Mouse (Mus musculus) forebrain, embryonic 16.5 days (tissue): ENCODE data around the gene Susd2. TPM values are rescaled to one million over a fixed set of nuclear protein-coding genes. Genes with fewer than 3 reads are reported as not detected.

ENCODE experiments used
- ATAC-seq: fragments of 200-750 bp; cut with Nextera tagmentation; 2 replicates; pipeline ENCODE4 v1.8.0; 2017; ENCODE audit warnings: mild to moderate bottlenecking, moderate library complexity
- H3K27ac ChIP-seq: fragments of 300-500 bp; sonication (generic); 2 replicates; pipeline ENCODE4 v1.5.1; 2014; ENCODE audit warnings: low read length, control low read depth
- H3K27me3 ChIP-seq: fragments of 300-500 bp; sonication (generic); replicated peaks from 2 replicates; pipeline ENCODE4 v1.6.1; 2014; ENCODE audit warnings: low read length; ENCODE audit not compliant: control insufficient read depth, insufficient read depth
- H3K36me3 ChIP-seq: fragments of 300-500 bp; sonication (generic); 2 replicates; pipeline ENCODE4 v1.6.1; 2014; ENCODE audit not compliant: control insufficient read depth, insufficient read depth
- H3K4me1 ChIP-seq: fragments of 300-500 bp; sonication (generic); replicated peaks from 2 replicates; pipeline ENCODE4 v1.6.1; 2014; ENCODE audit warnings: low read length; ENCODE audit not compliant: control insufficient read depth, insufficient read depth
- H3K4me2 ChIP-seq: fragments of 300-500 bp; sonication (generic); 2 replicates; pipeline ENCODE4 v1.6.1; 2014; ENCODE audit warnings: mild to moderate bottlenecking, low read length, control low read depth
- H3K4me3 ChIP-seq: fragments of 300-500 bp; sonication (generic); replicated peaks from 2 replicates; pipeline ENCODE4 v1.5.1; 2014; ENCODE audit warnings: mild to moderate bottlenecking, low read length, control low read depth
- H3K9ac ChIP-seq: fragments of 300-500 bp; sonication (generic); replicated peaks from 2 replicates; pipeline ENCODE4 v1.6.1; 2014; ENCODE audit warnings: low read depth, low read length, control low read depth
- H3K9me3 ChIP-seq: fragments of 300-500 bp; sonication (generic); 2 replicates; pipeline ENCODE4 v1.6.1; 2016; ENCODE audit warnings: low read length; ENCODE audit not compliant: control insufficient read depth
- WGBS: fragments of 180-500 bp; shearing (Covaris S2); extraction: QIAGEN DNeasy Blood & Tissue Kit; methylation state at CpG from one replicate; pipeline ENCODE4 v1.1.7; 2014; 5-methylcytosine and 5-hydroxymethylcytosine counted together
- polyA plus RNA-seq: library from polyadenylated mRNA; unstranded; fragments of >200 nt; fragmentation: Nextera tagmentation; extraction: Ambion mirVana; gene quantifications from 2 replicates; pipeline ENCODE4 v1.2.1, GENCODE M21; 2015

Gene Susd2
- polyA plus RNA-seq, 1 experiment from 2014 or later: 1.3 TPM

DNA sequence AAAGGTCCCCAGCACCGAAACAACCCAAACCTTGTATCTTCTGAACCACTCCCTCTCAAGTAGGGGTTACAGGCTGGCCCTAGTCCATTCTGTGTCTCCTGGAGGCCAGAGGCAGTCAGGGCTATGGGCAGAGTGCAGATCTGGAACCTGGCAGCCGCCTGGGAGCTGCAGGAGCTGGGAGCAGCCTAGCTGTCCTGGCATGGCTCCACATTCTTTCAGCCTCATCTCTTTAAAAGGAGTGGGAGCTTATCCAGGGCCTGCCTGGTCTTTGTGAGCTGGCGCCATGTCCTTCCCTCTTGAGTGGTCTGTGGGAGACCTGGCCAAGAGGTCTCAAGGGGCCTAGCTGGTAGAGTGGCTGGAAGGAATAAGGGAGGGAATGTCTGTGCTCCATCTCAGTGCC lies 3.6 kb upstream of the Susd2 start:
- H3K4me3 ChIP-seq: no peak overlapping the region
- peaks cover 9% of the 10 kb centered on the region for H3K36me3 ChIP-seq
- H3K27me3 ChIP-seq: no peaks in the 10 kb centered on the region
- peak; percentile 44 for ATAC-seq
- 64% methylated on average over 3 of the region's 3 CpGs for WGBS
- H3K27ac ChIP-seq: peak overlapping the region; percentile 35; the same call in 1 of the 2 replicates
- H3K9me3 ChIP-seq: no peaks in the 10 kb centered on the region
- H3K4me1 ChIP-seq: peaks cover 18% of the 10 kb centered on the region
- no peak overlapping the region for H3K9ac ChIP-seq
- H3K4me2 ChIP-seq: no peak overlapping the region

DNA sequence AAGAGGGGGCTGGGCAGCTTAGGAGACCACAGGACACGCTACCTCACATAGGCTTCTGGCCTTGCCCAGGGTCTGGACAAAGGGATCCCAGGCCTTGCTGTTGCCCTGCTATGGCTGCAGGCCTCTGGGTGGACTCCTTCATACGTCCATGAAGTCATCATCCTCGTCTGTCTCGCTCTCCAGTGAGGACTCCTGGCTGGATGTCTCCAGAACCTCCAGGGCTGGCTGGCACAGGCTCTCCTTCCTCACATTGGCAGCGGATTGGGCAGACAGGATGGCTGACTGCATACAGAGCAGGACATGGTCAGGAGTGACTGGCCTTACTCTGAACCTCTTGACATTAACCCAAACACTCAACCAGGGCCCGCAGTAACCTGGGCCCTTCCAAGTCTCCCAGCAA lies 2.6 kb upstream of the Susd2 start:
- Histone ChIP-seq H3K36me3 (peaks cover 7% of the 10 kb centered on the region), H3K27me3 (no peaks in the 10 kb centered on the region), H3K4me1 (peaks cover 18% of the 10 kb centered on the region), H3K4me3 (no peak overlapping the region), H3K9ac (no peak overlapping the region), H3K9me3 (no peaks in the 10 kb centered on the region), H3K27ac (no peak overlapping the region), H3K4me2 (no peak overlapping the region)
- WGBS: 89% methylated on average over 6 of the region's 6 CpGs
- no peak for ATAC-seq

DNA sequence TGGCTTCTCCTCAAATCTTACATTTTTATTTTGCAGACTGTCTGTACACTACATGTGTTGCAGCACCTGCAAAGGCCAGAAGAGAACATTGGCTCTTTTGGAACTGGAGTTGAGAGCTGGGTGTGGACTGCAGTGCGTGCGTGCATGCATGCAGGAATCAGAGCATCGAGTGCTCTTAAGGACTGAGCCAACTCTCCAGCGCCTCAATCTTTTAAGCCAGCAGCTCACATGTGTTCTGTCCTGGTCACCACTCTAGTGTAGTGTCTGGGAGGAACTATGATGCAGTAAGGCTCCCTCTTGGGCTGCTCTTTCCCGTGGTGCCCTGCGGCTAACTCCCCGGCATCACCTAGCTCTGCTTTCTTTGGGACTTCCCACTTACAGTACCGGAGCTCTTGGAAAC lies 1.8 kb upstream of the Susd2 start:
- H3K36me3 ChIP-seq: no peaks in the 10 kb centered on the region; the same call in none of the 2 replicates
- no peak overlapping the region for H3K27ac ChIP-seq
- WGBS: 91% methylated on average over 8 of the region's 8 CpGs

GRCm38 (mm10) chr10:75642891-75643290 lies 917 bp downstream of the Susd2 start:
- no peak overlapping the region for H3K4me3 ChIP-seq
- 88% methylated on average over 2 of the region's 2 CpGs for WGBS
- ATAC-seq: no peak
- no peaks in the 10 kb centered on the region for H3K9me3 ChIP-seq
- H3K27ac ChIP-seq: no peak overlapping the region
- H3K36me3 ChIP-seq: no peaks in the 10 kb centered on the region; the same call in 1 of the 2 replicates
- H3K4me2 ChIP-seq: no peak overlapping the region
- H3K4me1 ChIP-seq: peaks cover 18% of the 10 kb centered on the region
- H3K9ac ChIP-seq: no peak overlapping the region
- no peaks in the 10 kb centered on the region for H3K27me3 ChIP-seq

More for the DNA sequence above, 1.8 kb upstream of the Susd2 start:
- Histone ChIP-seq H3K27me3 (no peaks in the 10 kb centered on the region), H3K9me3 (no peaks in the 10 kb centered on the region), H3K9ac (no peak overlapping the region), H3K4me2 (no peak overlapping the region), H3K4me1 (peaks cover 18% of the 10 kb centered on the region), H3K4me3 (no peak overlapping the region)
- ATAC-seq: no peak

- H3K4me2 ChIP-seq: no peak overlapping the region
- H3K36me3 ChIP-seq: no peaks in the 10 kb centered on the region; the same call in 1 of the 2 replicates
- peaks cover 13% of the 10 kb centered on the region for H3K4me1 ChIP-seq
- no peaks in the 10 kb centered on the region for H3K27me3 ChIP-seq
- H3K9me3 ChIP-seq: no peaks in the 10 kb centered on the region
- no peak overlapping the region for H3K9ac ChIP-seq
- 82% methylated on average over 9 of the region's 9 CpGs for WGBS
- ATAC-seq: no peak
- H3K4me3 ChIP-seq: no peak overlapping the region
- H3K27ac ChIP-seq: no peak overlapping the region
Measured at GRCm38 (mm10) chr10:75642436-75642835, 1.4 kb downstream of the Susd2 start.

DNA sequence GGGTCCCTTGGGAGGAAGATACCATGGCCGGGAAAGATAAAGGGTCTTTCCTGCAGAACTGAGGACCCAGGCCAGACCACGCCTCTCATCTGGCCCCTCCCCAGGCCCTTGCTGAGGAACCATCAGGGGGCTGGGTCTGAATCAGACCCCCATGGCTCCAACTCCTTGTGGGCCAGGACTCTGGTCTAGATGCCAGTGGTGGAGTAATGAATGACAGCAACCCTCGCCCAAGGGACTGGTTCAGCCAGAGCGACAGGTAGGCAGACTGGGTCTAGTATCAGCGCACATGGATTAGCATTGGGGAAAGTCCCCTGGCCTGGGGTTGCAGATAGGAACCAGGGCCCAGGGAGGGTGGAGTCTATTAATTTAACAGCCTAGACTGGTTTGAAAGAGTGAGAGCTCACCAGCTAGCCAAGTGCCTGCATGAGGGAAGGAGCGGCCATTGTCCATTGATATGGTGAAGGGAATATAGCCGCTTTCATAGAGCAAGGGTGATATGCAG lies 2.0 kb downstream of the Susd2 start:
- no peak overlapping the region for H3K4me2 ChIP-seq
- H3K36me3 ChIP-seq: no peaks in the 10 kb centered on the region; the same call in 1 of the 2 replicates
- 95% methylated on average over 7 of the region's 7 CpGs for WGBS
- no peaks in the 10 kb centered on the region for H3K27me3 ChIP-seq
- H3K4me1 ChIP-seq: peaks cover 10% of the 10 kb centered on the region
- no peak overlapping the region for H3K4me3 ChIP-seq
- no peak overlapping the region for H3K9ac ChIP-seq
- no peak overlapping the region for H3K27ac ChIP-seq
- no peaks in the 10 kb centered on the region for H3K9me3 ChIP-seq
- ATAC-seq: no peak

DNA sequence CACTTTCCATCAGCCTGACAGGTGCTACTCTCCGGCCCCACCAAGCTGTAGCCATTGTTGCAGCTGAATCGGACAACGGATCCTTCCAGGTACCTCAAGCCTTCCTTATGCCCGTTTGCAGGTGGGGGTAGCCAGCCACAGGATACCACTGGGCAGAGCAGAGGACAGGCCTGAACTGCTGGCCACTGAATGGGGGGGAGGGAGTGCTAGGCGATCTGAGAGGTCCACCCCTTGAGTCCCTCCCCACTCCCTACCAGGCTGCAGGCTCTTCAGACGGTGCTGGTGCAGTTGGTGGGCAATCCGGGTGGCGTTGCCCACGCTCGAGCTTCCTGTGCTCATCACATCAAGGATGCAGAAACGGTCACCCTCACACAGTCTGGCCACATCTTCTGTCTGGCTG lies 6.1 kb downstream of the Susd2 start:
- ATAC-seq: no peak
- H3K4me3 ChIP-seq: no peak overlapping the region
- no peaks in the 10 kb centered on the region for H3K36me3 ChIP-seq
- no peak overlapping the region for H3K4me2 ChIP-seq
- no peaks in the 10 kb centered on the region for H3K4me1 ChIP-seq
- H3K27ac ChIP-seq: no peak overlapping the region
- no peak overlapping the region for H3K9ac ChIP-seq
- no peaks in the 10 kb centered on the region for H3K9me3 ChIP-seq
- no peaks in the 10 kb centered on the region for H3K27me3 ChIP-seq
- WGBS: 90% methylated on average over 11 of the region's 11 CpGs

DNA sequence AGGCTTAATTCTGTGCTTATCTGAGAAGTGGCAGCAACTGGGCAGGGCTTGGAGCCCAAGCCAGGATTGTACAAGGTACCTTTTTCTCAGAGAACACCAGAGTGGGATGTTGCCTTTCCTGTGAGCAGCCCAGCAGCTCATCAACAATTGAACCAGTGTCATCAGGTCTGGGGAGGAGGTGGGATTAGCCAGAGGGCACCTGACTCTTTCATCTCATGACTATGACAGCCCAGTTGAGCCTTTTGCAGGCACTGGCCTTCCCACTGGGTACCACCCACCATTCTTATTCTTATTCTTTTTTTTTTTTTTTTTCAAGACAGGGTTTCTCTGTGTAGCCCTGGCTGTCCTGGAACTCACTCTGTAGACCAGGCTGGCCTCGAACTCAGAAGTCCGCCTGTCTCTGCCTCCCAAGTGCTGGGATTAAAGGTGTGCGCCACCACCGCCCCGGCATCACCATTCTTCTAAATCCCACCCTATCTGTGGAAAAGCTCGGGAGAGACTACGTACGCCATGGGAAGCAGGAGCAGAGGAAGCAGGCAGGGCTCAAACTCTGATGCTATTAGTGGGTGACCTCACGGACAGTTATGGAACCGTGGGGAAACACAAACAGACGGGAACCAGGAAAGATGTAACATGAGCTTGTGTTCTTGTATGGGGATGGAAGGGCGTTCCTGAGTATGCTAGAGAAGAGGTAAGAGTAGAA lies 7.6 kb downstream of the Susd2 start:
- Histone ChIP-seq H3K4me1 (no peaks in the 10 kb centered on the region), H3K27ac (no peak overlapping the region), H3K36me3 (no peaks in the 10 kb centered on the region), H3K9me3 (no peaks in the 10 kb centered on the region), H3K27me3 (no peaks in the 10 kb centered on the region), H3K4me2 (no peak overlapping the region), H3K4me3 (no peak overlapping the region), H3K9ac (no peak overlapping the region)
- 93% methylated on average over 12 of the region's 12 CpGs for WGBS
- no peak for ATAC-seq

- no peak overlapping the region for H3K4me2 ChIP-seq
- ATAC-seq: peak; percentile 26; the same call in 1 of the 2 replicates
- no peaks in the 10 kb centered on the region for H3K9me3 ChIP-seq
- H3K27me3 ChIP-seq: no peaks in the 10 kb centered on the region
- H3K9ac ChIP-seq: no peak overlapping the region
- H3K27ac ChIP-seq: no peak overlapping the region
- H3K4me3 ChIP-seq: no peak overlapping the region
- H3K4me1 ChIP-seq: no peaks in the 10 kb centered on the region
- no peaks in the 10 kb centered on the region for H3K36me3 ChIP-seq
- 4% methylated on average over 9 of the region's 9 CpGs for WGBS
Measured at GRCm38 (mm10) chr10:75635693-75636055, 8.1 kb downstream of the Susd2 start.
